11 mouse cellular contexts compared by ENCODE assay signal in genomic region chr2:35610976-35611375, GRCm38 (mm10). TPM values are rescaled to one million over a fixed set of nuclear protein-coding genes. Genes with fewer than 3 reads are reported as not detected.
DNase-seq lines count a peak whose midpoint lies in the region; ATAC-seq and TF ChIP-seq lines count a peak whose summit lies in the region.
"Had no signal": no experiment of that assay in that cellular context is flagged by ENCODE, and none has a peak within 500 bp of the region (broad histone marks: within the 10 kb centered on the region; RNA-seq: fewer than 3 reads in every experiment).

No protein-coding gene starts in this region.

- no peak for ATAC-seq in forebrain, postnatal 0 days
- no peak for ATAC-seq in kidney, embryonic 16.5 days (ENCODE audit: low FRiP score, low TSS enrichment)
- ATAC-seq in forebrain, embryonic 15.5 days (replicated peaks), result no peak; the same call in 1 of the 2 replicates
- ATAC-seq: Patski had no signal

- no peak overlapping the region for H3K4me2 ChIP-seq in forebrain, postnatal 0 days (ENCODE audit: low read depth)
- H3K4me2 ChIP-seq in kidney, embryonic 16.5 days (replicated peaks; ENCODE audit: low read depth, low read length), result no peak overlapping the region
- no peak overlapping the region for H3K4me2 ChIP-seq in forebrain, embryonic 15.5 days (replicated peaks)

- peaks cover 17% of the 10 kb centered on the region for H3K27me3 ChIP-seq in forebrain, embryonic 10.5 days (ENCODE audit: poor library complexity, severe bottlenecking)
- no peaks in the 10 kb centered on the region for H3K27me3 ChIP-seq in forebrain, postnatal 0 days (ENCODE audit: insufficient read depth, low read length)
- no peaks in the 10 kb centered on the region for H3K27me3 ChIP-seq in kidney, embryonic 16.5 days (ENCODE audit: insufficient read depth, low read length)
- H3K27me3 ChIP-seq in forebrain, embryonic 15.5 days, result no peaks in the 10 kb centered on the region
- H3K27me3 ChIP-seq: Patski had no signal

- no peak for DNase-seq in forebrain, embryonic 10.5 days (ENCODE audit: extremely low spot score, low spot score)
- DNase-seq in forebrain, postnatal 0 days, result no peak
- DNase-seq in kidney, postnatal 25 days, result no peak
- peak; percentile 75 for DNase-seq in brain, adult 2 months (ENCODE audit: low read depth, low spot score)
- no peak for DNase-seq in ovary, postnatal 10 days (ENCODE audit: low spot score)
- DNase-seq in spleen, postnatal 36 days (ENCODE audit: low spot score in 2 of 2), result no peak
- DNase-seq: gastrocnemius, postnatal 10 days; kidney, adult 18-20 months had no signal

- peaks cover 85% of the 10 kb centered on the region for H3K4me1 ChIP-seq in forebrain, embryonic 10.5 days
- H3K4me1 ChIP-seq in forebrain, postnatal 0 days (ENCODE audit: insufficient read depth), result peaks cover 13% of the 10 kb centered on the region
- H3K4me1 ChIP-seq in kidney, embryonic 16.5 days (ENCODE audit: insufficient read depth, low read length), result peaks cover 65% of the 10 kb centered on the region
- peaks cover 26% of the 10 kb centered on the region for H3K4me1 ChIP-seq in forebrain, embryonic 15.5 days

- H3K9ac ChIP-seq in forebrain, postnatal 0 days, result no peak overlapping the region
- H3K9ac ChIP-seq in kidney, embryonic 16.5 days (replicated peaks; ENCODE audit: low read length), result 0 out of 2 replicates have a peak overlapping the region, but pooled peaks have one; percentile 15
- no peak overlapping the region for H3K9ac ChIP-seq in forebrain, embryonic 15.5 days (replicated peaks)

- peak overlapping the region; percentile 69; the same call in 1 of the 2 replicates for H3K27ac ChIP-seq in forebrain, embryonic 10.5 days
- no peak overlapping the region for H3K27ac ChIP-seq in forebrain, postnatal 0 days (ENCODE audit: low read depth, low read length)
- H3K27ac ChIP-seq in kidney, embryonic 16.5 days (ENCODE audit: low read length), result no peak overlapping the region
- H3K27ac ChIP-seq in forebrain, embryonic 15.5 days (replicated peaks), result peak overlapping the region; percentile 63

- WGBS in forebrain, embryonic 10.5 days, result 89% methylated on average over 7 of the region's 7 CpGs
- 59% methylated on average over 7 of the region's 7 CpGs for WGBS in forebrain, postnatal 0 days
- WGBS in kidney, embryonic 16.5 days, result 87% methylated on average over 7 of the region's 7 CpGs
- whole genome bisulfite sequencing in forebrain, embryonic 15.5 days, result 60% methylated on average over 7 of the region's 7 CpGs

- no peak overlapping the region for H3K4me3 ChIP-seq in forebrain, embryonic 10.5 days
- no peak overlapping the region for H3K4me3 ChIP-seq in forebrain, postnatal 0 days (ENCODE audit: low read depth, low read length)
- H3K4me3 ChIP-seq in kidney, embryonic 16.5 days (ENCODE audit: low read length), result no peak overlapping the region
- no peak overlapping the region for H3K4me3 ChIP-seq in forebrain, embryonic 15.5 days

- no peaks in the 10 kb centered on the region for H3K36me3 ChIP-seq in forebrain, embryonic 10.5 days (replicated peaks)
- no peaks in the 10 kb centered on the region for H3K36me3 ChIP-seq in forebrain, postnatal 0 days (ENCODE audit: insufficient read depth)
- H3K36me3 ChIP-seq in kidney, embryonic 16.5 days (ENCODE audit: insufficient read depth, low read length), result no peaks in the 10 kb centered on the region
- H3K36me3 ChIP-seq in forebrain, embryonic 15.5 days, result no peaks in the 10 kb centered on the region

- H3K9me3 ChIP-seq in forebrain, embryonic 10.5 days, result no peaks in the 10 kb centered on the region
- no peaks in the 10 kb centered on the region for H3K9me3 ChIP-seq in forebrain, postnatal 0 days (ENCODE audit: low read length)
- H3K9me3 ChIP-seq in kidney, embryonic 16.5 days (ENCODE audit: low read length), result no peaks in the 10 kb centered on the region
- H3K9me3 ChIP-seq in forebrain, embryonic 15.5 days, result no peaks in the 10 kb centered on the region

- TF ChIP-seq CTCF in forebrain, postnatal 0 days (IDR thresholded peaks at IDR 0.05; ENCODE audit: low read depth), result no peak

RNA-seq across cellular contexts. Expression of gene Dab2ip, which starts 52.9 kb away (rescaled TPM):
- 22.0 and 23.3 TPM in 2 replicates for polyA plus RNA-seq in forebrain, embryonic 10.5 days (2016; fragmentation: Nextera tagmentation; extraction: Ambion mirVana)
- 112 and 119 TPM in 2 replicates for total RNA-seq in forebrain, postnatal 0 days (2014; rRNA removed)
- polyA plus RNA-seq in forebrain, postnatal 0 days (2015; fragmentation: Nextera tagmentation; extraction: Ambion mirVana), result 54.9 and 65.4 TPM in 2 replicates
- 26.3 and 28.5 TPM in 2 replicates for polyA plus RNA-seq in kidney, embryonic 16.5 days (2015; fragmentation: Nextera tagmentation; extraction: Ambion mirVana)
- 66.6 and 97.0 TPM in 2 replicates for polyA plus RNA-seq in forebrain, embryonic 15.5 days (2015; fragmentation: Nextera tagmentation; extraction: Ambion mirVana)

Comparison
In these comparisons a context has a peak if more than half of its experiments do, and no peak if none do; other contexts are left out.
1. H3K27ac ChIP-seq: peak in forebrain, embryonic 10.5 days (single experiment) and forebrain, embryonic 15.5 days (single experiment); none in forebrain, postnatal 0 days (single experiment) and kidney, embryonic 16.5 days (single experiment).